Mouse (Mus musculus) CH12.LX (cell line): ENCODE data around the gene Abhd11. TPM values are rescaled to one million over a fixed set of nuclear protein-coding genes. Genes with fewer than 3 reads are reported as not detected.

Experiments used
- DNase-seq: peaks from one replicate; pipeline ENCODE4 v3.0.0-alpha.2; 2013; ENCODE audit errors: extremely low read depth
- H3K27ac ChIP-seq: 2 replicates; pipeline ENCODE4 v1.5.1; 2012; ENCODE audit warnings: low read depth, mild to moderate bottlenecking, control low read depth, moderate library complexity; ENCODE audit not compliant: insufficient read depth
- H3K27me3 ChIP-seq: replicated peaks from 2 replicates; pipeline ENCODE3; 2012; ENCODE audit warnings: inconsistent platforms
- H3K36me3 ChIP-seq, 2 experiments: replicated peaks in 1 of 2; 2 replicates each; pipeline versions ENCODE3 to v1.6.1; 2012; ENCODE audit warnings: inconsistent platforms in 1 of 2, low read length in 1 of 2, mild to moderate bottlenecking in 1 of 2, mixed read lengths in 1 of 2, moderate library complexity in 1 of 2; ENCODE audit not compliant: control insufficient read depth in 1 of 2, insufficient read depth in 1 of 2
- H3K4me1 ChIP-seq, 2 experiments: 2 replicates each; pipeline ENCODE4 v1.6.1; 2012; ENCODE audit warnings: inconsistent platforms in 1 of 2, moderate library complexity in 1 of 2; ENCODE audit not compliant: insufficient read depth in 2 of 2, control insufficient read depth in 1 of 2
- H3K4me2 ChIP-seq: 2 replicates; pipeline ENCODE4 v1.6.1; 2012; ENCODE audit warnings: low read depth, mild to moderate bottlenecking, control low read depth; ENCODE audit not compliant: poor library complexity, insufficient read depth, severe bottlenecking
- H3K4me3 ChIP-seq, 3 experiments: fragments of 150-350 bp in 1 of 3; sonication (generic) in 1 of 3; replicated peaks in 1 of 3; 2 replicates each; pipeline versions ENCODE3 to v1.5.1; 2011 to 2012; ENCODE audit warnings: low read depth in 2 of 3, low read length in 2 of 3, mild to moderate bottlenecking in 2 of 3, moderate library complexity in 2 of 3, control low read depth in 1 of 3, improper control_type of control experiment in 1 of 3, inconsistent platforms in 1 of 3, mixed read lengths in 1 of 3; ENCODE audit not compliant: poor library complexity in 1 of 3
- H3K79me2 ChIP-seq: replicated peaks from 2 replicates; pipeline ENCODE4 v1.6.1; 2012; ENCODE audit warnings: mild to moderate bottlenecking, moderate library complexity; ENCODE audit not compliant: control insufficient read depth, poor library complexity, insufficient read depth, severe bottlenecking; ENCODE audit errors: extremely low read depth
- H3K9ac ChIP-seq: 2 replicates; pipeline ENCODE4 v1.6.1; 2012; ENCODE audit warnings: low read depth, mild to moderate bottlenecking, control low read depth, moderate library complexity; ENCODE audit not compliant: insufficient read depth
- H3K9me3 ChIP-seq: replicated peaks from 2 replicates; pipeline ENCODE3; 2012; ENCODE audit warnings: low read length, inconsistent platforms, mixed read lengths
- CHD2 ChIP-seq: IDR thresholded peaks from 2 replicates; pipeline ENCODE4 v1.6.1; 2011; ENCODE audit warnings: low read length, improper control_type of control experiment
- ELF1 ChIP-seq: IDR thresholded peaks from 2 replicates; pipeline ENCODE4 v1.6.1; 2014; ENCODE audit warnings: low read depth, mild to moderate bottlenecking, inconsistent platforms, low read length, improper control_type of control experiment
- EP300 ChIP-seq: IDR thresholded peaks from 2 replicates; pipeline ENCODE4 v1.6.1; 2011; ENCODE audit warnings: low read length, improper control_type of control experiment
- ETS1 ChIP-seq: conservative IDR thresholded peaks from 2 replicates; pipeline ENCODE4 v1.6.1; 2012; ENCODE audit warnings: low read depth, mild to moderate bottlenecking, inconsistent platforms, low read length, improper control_type of control experiment, moderate library complexity
- HCFC1 ChIP-seq: IDR thresholded peaks from 2 replicates; pipeline ENCODE4 v1.6.1; 2012; ENCODE audit warnings: low read depth, mild to moderate bottlenecking, inconsistent platforms, low read length, improper control_type of control experiment
- JUN ChIP-seq: IDR thresholded peaks from 2 replicates; pipeline ENCODE4 v1.6.1; 2011; ENCODE audit warnings: low read depth, mild to moderate bottlenecking, low read length, improper control_type of control experiment, moderate library complexity; ENCODE audit not compliant: insufficient read depth
- JUND ChIP-seq: conservative IDR thresholded peaks from 2 replicates; pipeline ENCODE4 v1.6.1; 2011; ENCODE audit warnings: low read depth, low read length, improper control_type of control experiment
- KAT2A ChIP-seq: IDR thresholded peaks from 2 replicates; pipeline ENCODE4 v1.6.1; 2012; ENCODE audit warnings: low read length, improper control_type of control experiment, inconsistent platforms; ENCODE audit not compliant: insufficient replicate concordance
- MEF2A ChIP-seq: IDR thresholded peaks from 2 replicates; pipeline ENCODE4 v1.6.1; 2014; ENCODE audit warnings: low read depth, mild to moderate bottlenecking, inconsistent platforms, low read length, improper control_type of control experiment, borderline replicate concordance
- MXI1 ChIP-seq: IDR thresholded peaks from 2 replicates; pipeline ENCODE4 v1.6.1; 2011; ENCODE audit warnings: mild to moderate bottlenecking, low read depth, low read length, improper control_type of control experiment
- MYC ChIP-seq: IDR thresholded peaks from 2 replicates; pipeline ENCODE4 v1.6.1; 2011; ENCODE audit warnings: low read depth, mild to moderate bottlenecking, improper control_type of control experiment, low read length
- NELFE ChIP-seq: IDR thresholded peaks from 2 replicates; pipeline ENCODE4 v1.6.1; 2011; ENCODE audit warnings: low read depth, low read length, improper control_type of control experiment
- POLR2A ChIP-seq: IDR thresholded peaks from 2 replicates; pipeline ENCODE4 v1.6.1; 2011; ENCODE audit warnings: low read depth, mild to moderate bottlenecking, improper control_type of control experiment, low read length
- RAD21 ChIP-seq: IDR thresholded peaks from 2 replicates; pipeline ENCODE4 v1.6.1; 2011; ENCODE audit warnings: low read depth, mild to moderate bottlenecking, low read length, improper control_type of control experiment, moderate library complexity
- RCOR1 ChIP-seq: conservative IDR thresholded peaks from 2 replicates; pipeline ENCODE4 v1.6.1; 2012; ENCODE audit warnings: low read depth, mild to moderate bottlenecking, inconsistent platforms, low read length, improper control_type of control experiment
- TCF12 ChIP-seq: IDR thresholded peaks from 2 replicates; pipeline ENCODE4 v1.6.1; 2014; ENCODE audit warnings: low read depth, mild to moderate bottlenecking, inconsistent platforms, low read length, improper control_type of control experiment
- USF1 ChIP-seq: IDR thresholded peaks from 2 replicates; pipeline ENCODE4 v1.6.1; 2014; ENCODE audit warnings: low read depth, mild to moderate bottlenecking, inconsistent platforms, low read length, improper control_type of control experiment
- ZC3H11A ChIP-seq: IDR thresholded peaks from 2 replicates; pipeline ENCODE4 v1.6.1; 2012; ENCODE audit warnings: low read depth, mild to moderate bottlenecking, inconsistent platforms, low read length, improper control_type of control experiment
- ZMIZ1 ChIP-seq: IDR thresholded peaks from 2 replicates; pipeline ENCODE4 v1.6.1; 2012; ENCODE audit warnings: low read depth, mild to moderate bottlenecking, inconsistent platforms, low read length, improper control_type of control experiment
- dilution Hi-C: fragments of 300-500 bp; cut with MboI; formaldehyde crosslinking; loops from 2 replicates; pipeline ENCODE4 v1.14.3; 2020; ENCODE audit warnings: low sequenced_read_pairs; ENCODE audit not compliant: extremely low pct_unique_long_range_greater_than_20kb, extremely low pct_ligation_motif_present
- in situ Hi-C: fragments of 300-500 bp; cut with MboI; formaldehyde crosslinking; loops from 3 replicates; pipeline ENCODE4 v1.14.3; 2019; ENCODE audit warnings: low sequenced_read_pairs, low pct_ligation_motif_present, low pct_unique_long_range_greater_than_20kb, mixed read lengths
- polyA plus RNA-seq: library from polyadenylated mRNA; unstranded; fragments of >175 nt; gene quantifications from 2 replicates; pipeline ENCODE4 v1.2.1, GENCODE M21; 2012; ENCODE audit warnings: low read depth; ENCODE audit not compliant: insufficient read length
- total RNA-seq, 2 experiments: library from RNA; depleted of rRNA; stranded (reverse); fragments of 300-350 nt in 1 of 2; fragments of >200 nt in 1 of 2; gene quantifications; 2 replicates each; pipeline ENCODE4 v1.2.3; 2012 to 2014

Abhd11 gene
- total and polyA plus RNA-seq, 3 experiments = 32.1 to 36.6 (median 36.0) TPM

DNA sequence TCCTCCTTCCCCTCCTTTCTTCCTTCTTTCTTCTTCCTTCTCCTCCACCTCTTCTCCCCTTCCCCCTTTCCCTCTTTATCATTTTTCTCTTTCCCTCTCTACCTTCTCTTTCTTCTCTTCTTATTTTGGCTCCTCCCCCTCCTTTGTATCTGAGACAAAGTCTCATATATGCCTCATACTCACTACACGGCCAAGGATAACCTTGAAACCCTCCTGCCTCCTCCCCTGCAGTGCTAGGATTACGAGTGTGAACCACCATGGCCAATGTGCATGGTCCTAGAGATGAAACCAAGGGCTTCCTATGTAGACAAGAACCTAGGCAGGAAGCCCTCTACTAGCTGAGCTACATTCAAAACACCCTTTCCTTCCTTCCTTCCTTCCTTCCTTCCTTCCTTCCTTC, 34.0 kb upstream of the Abhd11 start:
- no peak overlapping the region for H3K27ac ChIP-seq
- in situ Hi-C loops (no loop called here), dilution Hi-C loops (no loop called here)
- H3K27me3 ChIP-seq = peaks cover 56% of the 10 kb centered on the region
- H3K9me3 ChIP-seq = no peaks in the 10 kb centered on the region
- H3K79me2 ChIP-seq = no peaks in the 10 kb centered on the region
- H3K36me3 ChIP-seq = no peaks in the 10 kb centered on the region
- no peak overlapping the region for H3K4me3 ChIP-seq
- H3K4me1 ChIP-seq = no peaks in the 10 kb centered on the region
- no peak for DNase-seq
- no peak overlapping the region for H3K4me2 ChIP-seq
- TF ChIP-seq EP300 (no peak), JUND (no peak), RCOR1 (no peak), RAD21 (no peak), MYC (no peak), ZC3H11A (no peak)
- no peak overlapping the region for H3K9ac ChIP-seq

DNA sequence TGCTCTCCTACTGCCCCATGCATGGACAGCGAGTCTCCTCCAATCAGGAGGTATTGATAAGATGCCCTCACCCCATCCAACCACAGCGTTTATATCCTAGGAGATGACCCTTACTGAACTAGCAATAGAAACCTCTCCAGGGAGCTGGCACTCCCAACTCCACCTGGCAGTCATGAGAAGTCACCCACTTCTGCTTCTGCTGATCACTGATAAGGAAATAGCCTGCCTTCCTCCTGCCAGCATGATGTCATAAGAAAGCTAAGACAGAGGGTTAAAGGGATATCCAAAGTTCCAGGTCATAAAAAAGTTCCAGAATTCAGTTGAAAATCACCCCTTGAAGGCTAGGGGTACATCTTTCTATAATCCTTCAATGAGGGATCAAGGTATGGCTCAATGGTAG, 32.8 kb upstream of the Abhd11 start:
- Histone ChIP-seq H3K79me2 (no peaks in the 10 kb centered on the region), H3K9me3 (no peaks in the 10 kb centered on the region), H3K4me2 (no peak overlapping the region), H3K9ac (no peak overlapping the region), H3K4me1 (no peaks in the 10 kb centered on the region), H3K4me3 (no peak overlapping the region), H3K27ac (no peak overlapping the region), H3K36me3 (no peaks in the 10 kb centered on the region), H3K27me3 (peaks cover 54% of the 10 kb centered on the region)
- DNase-seq = no peak
- TF ChIP-seq RCOR1 (no peak), EP300 (no peak), KAT2A (no peak), HCFC1 (no peak), MXI1 (no peak), POLR2A (no peak), ZC3H11A (no peak), ZMIZ1 (no peak), USF1 (no peak), ETS1 (no peak)
- in situ Hi-C loops = no loop called here
- dilution Hi-C loops = no loop called here

DNA sequence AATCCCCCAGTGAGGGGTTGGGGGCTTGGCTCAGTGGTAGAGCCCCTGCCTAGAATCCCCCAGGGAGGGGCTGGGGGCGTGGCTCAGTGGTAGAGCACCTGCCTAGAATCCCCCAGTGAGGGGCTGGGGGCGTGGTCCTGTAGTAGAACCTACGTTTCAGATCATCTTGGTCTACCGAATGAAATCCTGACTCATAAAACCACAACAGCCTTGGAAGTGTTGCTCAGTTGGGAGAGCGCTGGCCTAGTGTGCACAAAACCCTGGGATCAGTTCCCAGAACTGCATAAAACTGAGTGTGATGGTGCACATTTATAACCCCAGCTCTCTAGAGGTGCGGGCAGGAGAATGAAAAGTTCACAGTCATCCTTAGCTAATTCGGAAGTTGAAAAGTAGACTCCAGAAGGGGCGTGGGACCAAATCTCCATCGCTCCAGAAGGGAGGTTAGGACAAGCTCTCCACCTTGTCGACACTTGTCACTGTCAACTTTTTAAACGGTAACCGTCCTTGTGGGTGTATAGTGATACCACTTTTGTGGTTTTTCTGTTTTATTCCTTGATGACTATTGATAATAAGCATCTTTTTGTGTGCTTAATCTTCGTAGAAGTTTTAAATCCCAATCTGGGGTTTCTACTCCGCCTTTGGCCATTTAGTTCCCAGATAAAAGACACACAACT, 32.2 kb upstream of the Abhd11 start:
- DNase-seq = no peak
- H3K36me3 ChIP-seq = no peaks in the 10 kb centered on the region
- H3K9ac ChIP-seq = no peak overlapping the region
- H3K4me1 ChIP-seq = no peaks in the 10 kb centered on the region
- H3K4me3 ChIP-seq = no peak overlapping the region
- peaks cover 52% of the 10 kb centered on the region for H3K27me3 ChIP-seq
- TF ChIP-seq ETS1 (no peak), MEF2A (no peak), RCOR1 (no peak), MXI1 (no peak), JUN (no peak), CHD2 (no peak), ZMIZ1 (no peak), USF1 (no peak), ELF1 (no peak), TCF12 (no peak), NELFE (no peak), POLR2A (no peak)
- no peak overlapping the region for H3K27ac ChIP-seq
- dilution Hi-C loops (no loop called here), in situ Hi-C loops (no loop called here)
- H3K9me3 ChIP-seq = no peaks in the 10 kb centered on the region
- H3K79me2 ChIP-seq = no peaks in the 10 kb centered on the region
- H3K4me2 ChIP-seq = no peak overlapping the region
